Mouse (Mus musculus) olfactory bulb, adult 2 months (tissue): ENCODE measurements at regions not wholly inside any gene's neighbourhood (a gene's known extent, or its start where the extent isn't known, plus 50 kb on each side); places are given as distances from the start of the nearest gene placed in this dataset.

Experiments used
- CTCF ChIP-seq: fragments of 200-500 bp; IDR thresholded peaks from 2 replicates; pipeline ENCODE4 v1.5.1; 2012; ENCODE audit warnings: low read depth, mild to moderate bottlenecking, low read length, moderate library complexity; ENCODE audit not compliant: insufficient read depth
- POLR2A ChIP-seq: fragments of 200-500 bp; IDR thresholded peaks from 2 replicates; pipeline ENCODE4 v1.6.1; 2012; ENCODE audit warnings: mild to moderate bottlenecking, low read depth, low read length, moderate library complexity; ENCODE audit not compliant: insufficient read depth

GRCm38 (mm10) chr10:117982611-117983210 is 136.9 kb upstream of the Rap1b start:
- TF ChIP-seq CTCF: no peak
- no peak for TF ChIP-seq POLR2A
